Mouse (Mus musculus) CH12.LX (cell line): ENCODE data around the gene Cd93. TPM values are rescaled to one million over a fixed set of nuclear protein-coding genes. Genes with fewer than 3 reads are reported as not detected.

ENCODE experiments used
- DNase-seq: peaks from one replicate; pipeline ENCODE4 v3.0.0-alpha.2; 2013; ENCODE audit errors: extremely low read depth
- H3K27ac ChIP-seq: 2 replicates; pipeline ENCODE4 v1.5.1; 2012; ENCODE audit warnings: low read depth, mild to moderate bottlenecking, control low read depth, moderate library complexity; ENCODE audit not compliant: insufficient read depth
- H3K27me3 ChIP-seq: replicated peaks from 2 replicates; pipeline ENCODE3; 2012; ENCODE audit warnings: inconsistent platforms
- H3K36me3 ChIP-seq, 2 experiments: replicated peaks in 1 of 2; 2 replicates each; pipeline versions ENCODE3 to v1.6.1; 2012; ENCODE audit warnings: inconsistent platforms in 1 of 2, low read length in 1 of 2, mild to moderate bottlenecking in 1 of 2, mixed read lengths in 1 of 2, moderate library complexity in 1 of 2; ENCODE audit not compliant: control insufficient read depth in 1 of 2, insufficient read depth in 1 of 2
- H3K4me1 ChIP-seq, 2 experiments: 2 replicates each; pipeline ENCODE4 v1.6.1; 2012; ENCODE audit warnings: inconsistent platforms in 1 of 2, moderate library complexity in 1 of 2; ENCODE audit not compliant: insufficient read depth in 2 of 2, control insufficient read depth in 1 of 2
- H3K4me2 ChIP-seq: 2 replicates; pipeline ENCODE4 v1.6.1; 2012; ENCODE audit warnings: low read depth, mild to moderate bottlenecking, control low read depth; ENCODE audit not compliant: poor library complexity, insufficient read depth, severe bottlenecking
- H3K4me3 ChIP-seq, 3 experiments: fragments of 150-350 bp in 1 of 3; sonication (generic) in 1 of 3; replicated peaks in 1 of 3; 2 replicates each; pipeline versions ENCODE3 to v1.5.1; 2011 to 2012; ENCODE audit warnings: low read depth in 2 of 3, low read length in 2 of 3, mild to moderate bottlenecking in 2 of 3, moderate library complexity in 2 of 3, control low read depth in 1 of 3, improper control_type of control experiment in 1 of 3, inconsistent platforms in 1 of 3, mixed read lengths in 1 of 3; ENCODE audit not compliant: poor library complexity in 1 of 3
- H3K79me2 ChIP-seq: replicated peaks from 2 replicates; pipeline ENCODE4 v1.6.1; 2012; ENCODE audit warnings: mild to moderate bottlenecking, moderate library complexity; ENCODE audit not compliant: control insufficient read depth, poor library complexity, insufficient read depth, severe bottlenecking; ENCODE audit errors: extremely low read depth
- H3K9ac ChIP-seq: 2 replicates; pipeline ENCODE4 v1.6.1; 2012; ENCODE audit warnings: low read depth, mild to moderate bottlenecking, control low read depth, moderate library complexity; ENCODE audit not compliant: insufficient read depth
- H3K9me3 ChIP-seq: replicated peaks from 2 replicates; pipeline ENCODE3; 2012; ENCODE audit warnings: low read length, inconsistent platforms, mixed read lengths
- BHLHE40 ChIP-seq: IDR thresholded peaks from 2 replicates; pipeline ENCODE4 v1.6.1; 2011; ENCODE audit warnings: mild to moderate bottlenecking, low read depth, low read length, improper control_type of control experiment
- CHD1 ChIP-seq: IDR thresholded peaks from 2 replicates; pipeline ENCODE4 v1.6.1; 2012; ENCODE audit warnings: low read depth, low read length, improper control_type of control experiment, inconsistent platforms
- CHD2 ChIP-seq: IDR thresholded peaks from 2 replicates; pipeline ENCODE4 v1.6.1; 2011; ENCODE audit warnings: low read length, improper control_type of control experiment
- CTCF ChIP-seq, 2 experiments: IDR thresholded peaks in 1 of 2; conservative IDR thresholded peaks in 1 of 2; 2 replicates each; pipeline ENCODE4 v1.5.1; 2011 to 2012; ENCODE audit warnings: low read depth in 2 of 2, low read length in 2 of 2, improper control_type of control experiment in 1 of 2, inconsistent platforms in 1 of 2, mild to moderate bottlenecking in 1 of 2, moderate library complexity in 1 of 2
- E2F4 ChIP-seq: IDR thresholded peaks from 2 replicates; pipeline ENCODE4 v1.6.1; 2011; ENCODE audit warnings: low read depth, low read length, improper control_type of control experiment; ENCODE audit not compliant: insufficient replicate concordance
- ELF1 ChIP-seq: IDR thresholded peaks from 2 replicates; pipeline ENCODE4 v1.6.1; 2014; ENCODE audit warnings: low read depth, mild to moderate bottlenecking, inconsistent platforms, low read length, improper control_type of control experiment
- EP300 ChIP-seq: IDR thresholded peaks from 2 replicates; pipeline ENCODE4 v1.6.1; 2011; ENCODE audit warnings: low read length, improper control_type of control experiment
- ETS1 ChIP-seq: conservative IDR thresholded peaks from 2 replicates; pipeline ENCODE4 v1.6.1; 2012; ENCODE audit warnings: low read depth, mild to moderate bottlenecking, inconsistent platforms, low read length, improper control_type of control experiment, moderate library complexity
- HCFC1 ChIP-seq: IDR thresholded peaks from 2 replicates; pipeline ENCODE4 v1.6.1; 2012; ENCODE audit warnings: low read depth, mild to moderate bottlenecking, inconsistent platforms, low read length, improper control_type of control experiment
- IRF4 ChIP-seq: IDR thresholded peaks from 2 replicates; pipeline ENCODE4 v1.6.1; 2014; ENCODE audit warnings: low read depth, mild to moderate bottlenecking, inconsistent platforms, low read length, improper control_type of control experiment
- JUN ChIP-seq: IDR thresholded peaks from 2 replicates; pipeline ENCODE4 v1.6.1; 2011; ENCODE audit warnings: low read depth, mild to moderate bottlenecking, low read length, improper control_type of control experiment, moderate library complexity; ENCODE audit not compliant: insufficient read depth
- KAT2A ChIP-seq: IDR thresholded peaks from 2 replicates; pipeline ENCODE4 v1.6.1; 2012; ENCODE audit warnings: low read length, improper control_type of control experiment, inconsistent platforms; ENCODE audit not compliant: insufficient replicate concordance
- MAZ ChIP-seq: IDR thresholded peaks from 2 replicates; pipeline ENCODE4 v1.6.1; 2012; ENCODE audit warnings: low read depth, mild to moderate bottlenecking, inconsistent platforms, low read length, improper control_type of control experiment, moderate library complexity
- MXI1 ChIP-seq: IDR thresholded peaks from 2 replicates; pipeline ENCODE4 v1.6.1; 2011; ENCODE audit warnings: mild to moderate bottlenecking, low read depth, low read length, improper control_type of control experiment
- NRF1 ChIP-seq: IDR thresholded peaks from 2 replicates; pipeline ENCODE4 v1.6.1; 2014; ENCODE audit warnings: low read depth, mild to moderate bottlenecking, inconsistent platforms, low read length, improper control_type of control experiment, moderate library complexity
- POLR2A ChIP-seq: IDR thresholded peaks from 2 replicates; pipeline ENCODE4 v1.6.1; 2011; ENCODE audit warnings: low read depth, mild to moderate bottlenecking, improper control_type of control experiment, low read length
- POLR2AphosphoS2 ChIP-seq: IDR thresholded peaks from 2 replicates; pipeline ENCODE4 v1.6.1; 2011; ENCODE audit warnings: low read depth, low read length, improper control_type of control experiment
- RCOR1 ChIP-seq: conservative IDR thresholded peaks from 2 replicates; pipeline ENCODE4 v1.6.1; 2012; ENCODE audit warnings: low read depth, mild to moderate bottlenecking, inconsistent platforms, low read length, improper control_type of control experiment
- SIN3A ChIP-seq: IDR thresholded peaks from 2 replicates; pipeline ENCODE4 v1.6.1; 2012; ENCODE audit warnings: low read length, improper control_type of control experiment, inconsistent platforms
- SMC3 ChIP-seq: IDR thresholded peaks from 2 replicates; pipeline ENCODE4 v1.6.1; 2011; ENCODE audit warnings: low read depth, low read length, improper control_type of control experiment
- TBP ChIP-seq: conservative IDR thresholded peaks from 2 replicates; pipeline ENCODE4 v1.6.1; 2011; ENCODE audit warnings: low read depth, low read length, improper control_type of control experiment
- TCF12 ChIP-seq: IDR thresholded peaks from 2 replicates; pipeline ENCODE4 v1.6.1; 2014; ENCODE audit warnings: low read depth, mild to moderate bottlenecking, inconsistent platforms, low read length, improper control_type of control experiment
- UBTF ChIP-seq: IDR thresholded peaks from 2 replicates; pipeline ENCODE4 v1.6.1; 2012; ENCODE audit warnings: low read depth, mild to moderate bottlenecking, inconsistent platforms, low read length, improper control_type of control experiment, moderate library complexity
- USF1 ChIP-seq: IDR thresholded peaks from 2 replicates; pipeline ENCODE4 v1.6.1; 2014; ENCODE audit warnings: low read depth, mild to moderate bottlenecking, inconsistent platforms, low read length, improper control_type of control experiment
- USF2 ChIP-seq: conservative IDR thresholded peaks from 2 replicates; pipeline ENCODE4 v1.6.1; 2011; ENCODE audit warnings: low read depth, low read length, improper control_type of control experiment
- ZKSCAN1 ChIP-seq: IDR thresholded peaks from 2 replicates; pipeline ENCODE4 v1.6.1; 2012; ENCODE audit warnings: low read depth, inconsistent platforms, low read length, improper control_type of control experiment, borderline replicate concordance
- ZMIZ1 ChIP-seq: IDR thresholded peaks from 2 replicates; pipeline ENCODE4 v1.6.1; 2012; ENCODE audit warnings: low read depth, mild to moderate bottlenecking, inconsistent platforms, low read length, improper control_type of control experiment
- ZNF384 ChIP-seq: IDR thresholded peaks from 2 replicates; pipeline ENCODE4 v1.6.1; 2012; ENCODE audit warnings: low read depth, low read length, improper control_type of control experiment, inconsistent platforms
- dilution Hi-C: fragments of 300-500 bp; cut with MboI; formaldehyde crosslinking; loops from 2 replicates; pipeline ENCODE4 v1.14.3; 2020; ENCODE audit warnings: low sequenced_read_pairs; ENCODE audit not compliant: extremely low pct_unique_long_range_greater_than_20kb, extremely low pct_ligation_motif_present
- in situ Hi-C: fragments of 300-500 bp; cut with MboI; formaldehyde crosslinking; loops from 3 replicates; pipeline ENCODE4 v1.14.3; 2019; ENCODE audit warnings: low sequenced_read_pairs, low pct_ligation_motif_present, low pct_unique_long_range_greater_than_20kb, mixed read lengths
- polyA plus RNA-seq: library from polyadenylated mRNA; unstranded; fragments of >175 nt; gene quantifications from 2 replicates; pipeline ENCODE4 v1.2.1, GENCODE M21; 2012; ENCODE audit warnings: low read depth; ENCODE audit not compliant: insufficient read length
- total RNA-seq, 2 experiments: library from RNA; depleted of rRNA; stranded (reverse); fragments of 300-350 nt in 1 of 2; fragments of >200 nt in 1 of 2; gene quantifications; 2 replicates each; pipeline ENCODE4 v1.2.3; 2012 to 2014

The Cd93 gene
- total and polyA plus RNA-seq, 3 experiments: 0.04 to 0.08 (median 0.07) TPM

DNA sequence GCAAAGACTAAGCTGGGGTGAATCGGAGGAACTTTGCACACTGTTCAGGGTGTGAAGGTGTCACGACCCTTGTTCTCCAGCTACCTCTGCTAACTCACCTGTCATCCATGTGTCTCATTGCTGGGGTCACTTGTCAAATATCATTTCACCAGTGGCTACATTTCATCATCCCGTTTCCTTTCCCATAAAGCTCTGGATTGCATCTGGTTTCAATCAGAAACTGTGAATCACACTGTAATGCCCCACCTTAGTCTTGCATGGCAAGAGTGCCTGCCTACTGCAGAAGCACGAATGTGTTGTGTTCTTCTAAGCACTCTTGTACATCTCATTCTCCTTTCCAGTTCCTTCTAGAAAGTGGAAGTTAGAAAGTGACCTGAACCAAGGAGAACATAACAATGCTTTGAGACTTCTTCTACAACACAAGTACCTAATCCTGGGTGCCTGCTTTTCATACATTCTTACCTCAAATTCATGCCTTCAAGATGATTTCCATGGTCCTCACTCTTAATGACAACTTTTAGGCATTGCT is 10.7 kb upstream of the Cd93 start:
- Histone ChIP-seq H3K79me2 (no peaks in the 10 kb centered on the region), H3K36me3 (no peaks in the 10 kb centered on the region), H3K27me3 (no peaks in the 10 kb centered on the region), H3K9ac (no peak overlapping the region), H3K27ac (no peak overlapping the region), H3K4me1 (peaks cover 0 to 35% of the 10 kb centered on the region in 2 experiments; a peak in 2 of 4 replicates), H3K9me3 (no peaks in the 10 kb centered on the region), H3K4me2 (no peak overlapping the region), H3K4me3 (no peak overlapping the region)
- in situ Hi-C loops: no loop called here
- DNase-seq: no peak
- dilution Hi-C loops: no loop called here
- TF ChIP-seq ELF1 (no peak), JUN (no peak), USF2 (no peak), RCOR1 (no peak), TBP (no peak), ETS1 (no peak), E2F4 (no peak), TCF12 (no peak), BHLHE40 (no peak), POLR2AphosphoS2 (no peak), SIN3A (no peak), POLR2A (no peak), CHD2 (no peak), CHD1 (no peak), MAZ (no peak), CTCF (conservative IDR thresholded peaks at IDR 0.05 in 1 of 2, IDR thresholded peaks at IDR 0.05 in 1 of 2; ENCODE audit: low read depth in 2 of 2, low read length in 2 of 2) (no peak), ZNF384 (no peak), IRF4 (no peak), MXI1 (no peak)

DNA sequence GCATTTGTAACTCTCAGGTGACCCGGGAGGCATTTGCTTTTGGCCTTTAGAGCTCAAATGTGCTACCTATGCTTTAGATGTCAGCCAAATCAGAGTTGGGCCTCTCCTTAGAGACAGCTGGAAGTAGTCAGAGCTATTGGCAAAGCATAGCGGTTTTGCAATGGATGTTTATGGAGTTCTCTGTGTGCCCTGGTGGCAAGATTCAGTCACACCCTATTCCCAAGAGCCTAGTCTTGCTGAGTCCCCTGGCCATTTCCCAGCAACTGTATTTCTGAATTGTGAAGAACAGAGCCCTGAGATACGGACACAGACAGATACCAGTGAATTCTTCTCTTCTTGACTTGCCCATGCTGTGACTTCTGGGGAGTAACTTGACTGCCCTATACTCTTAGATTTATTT is 9.7 kb upstream of the Cd93 start:
- Histone ChIP-seq H3K4me1 (peaks cover 0 to 35% of the 10 kb centered on the region in 2 experiments; a peak in 2 of 4 replicates), H3K9me3 (no peaks in the 10 kb centered on the region), H3K27me3 (no peaks in the 10 kb centered on the region), H3K36me3 (no peaks in the 10 kb centered on the region), H3K4me2 (no peak overlapping the region), H3K9ac (no peak overlapping the region), H3K27ac (no peak overlapping the region), H3K79me2 (no peaks in the 10 kb centered on the region), H3K4me3 (no peak overlapping the region)
- dilution Hi-C loops: no loop called here
- in situ Hi-C loops: no loop called here
- DNase-seq: no peak
- no peak for TF ChIP-seq SMC3
- no peak for TF ChIP-seq NRF1
- TF ChIP-seq EP300: no peak
- TF ChIP-seq ZNF384: no peak
- no peak for TF ChIP-seq TCF12
- no peak for TF ChIP-seq ZKSCAN1
- no peak for TF ChIP-seq POLR2AphosphoS2
- no peak for TF ChIP-seq ELF1
- no peak for TF ChIP-seq MXI1
- TF ChIP-seq ETS1: no peak
- no peak for TF ChIP-seq BHLHE40
- no peak for TF ChIP-seq KAT2A
- TF ChIP-seq HCFC1: no peak
- no peak for TF ChIP-seq UBTF
- TF ChIP-seq IRF4: no peak
- TF ChIP-seq USF2: no peak
- TF ChIP-seq RCOR1: no peak
- TF ChIP-seq ZMIZ1: no peak
- no peak for TF ChIP-seq USF1
- TF ChIP-seq JUN: no peak
